Mouse (Mus musculus): ENCODE results near the gene Snx29. TPM values are rescaled to one million over a fixed set of nuclear protein-coding genes. Genes with fewer than 3 reads are reported as not detected.

Snx29 gene
- polyA plus RNA-seq, 1 experiment from 2014 or later: 8.2 TPM

DNA sequence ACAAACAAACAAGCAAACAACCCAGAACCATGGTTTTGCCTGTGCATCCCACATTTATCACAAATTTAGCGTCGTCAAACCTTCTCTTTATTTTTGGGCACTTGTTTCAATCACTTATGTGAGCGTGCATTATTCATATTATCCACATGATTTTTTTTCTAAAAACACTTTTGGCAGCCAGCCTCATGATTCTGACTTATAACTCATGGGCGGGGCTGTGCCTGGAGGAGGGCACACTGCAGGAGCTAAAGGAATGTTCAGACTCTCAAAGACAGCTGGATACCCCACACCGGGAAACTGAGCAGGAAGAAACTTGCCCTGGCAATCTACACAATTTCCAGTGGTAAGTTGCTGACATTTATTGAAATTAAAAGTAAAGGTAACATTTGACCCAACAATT, 455.5 kb downstream of the Snx29 start:
- no peak for ATAC-seq (replicated peaks; ENCODE audit: extremely low read depth, insufficient read depth, low FRiP score)
- no peaks in the 10 kb centered on the region for H3K36me3 ChIP-seq (ENCODE audit: control insufficient read depth, insufficient read depth)
- H3K4me3 ChIP-seq (ENCODE audit: low read length): no peak overlapping the region
- no peak overlapping the region for H3K27ac ChIP-seq (ENCODE audit: low read length)
- no peaks in the 10 kb centered on the region for H3K27me3 ChIP-seq (ENCODE audit: control insufficient read depth, insufficient read depth, low read length)
- H3K9me3 ChIP-seq (replicated peaks; ENCODE audit: control insufficient read depth, low read length): no peaks in the 10 kb centered on the region
- H3K4me2 ChIP-seq (ENCODE audit: low read depth, low read length): no peak overlapping the region
- H3K4me1 ChIP-seq (ENCODE audit: control insufficient read depth, insufficient read depth, low read length): peaks cover 5% of the 10 kb centered on the region
- 69% methylated on average over 5 of the region's 5 CpGs for WGBS
- no peak overlapping the region for H3K9ac ChIP-seq (ENCODE audit: low read length)

- no peak for ATAC-seq (replicated peaks; ENCODE audit: extremely low read depth, insufficient read depth, low FRiP score)
- H3K4me2 ChIP-seq (ENCODE audit: low read depth, low read length): no peak overlapping the region
- H3K4me3 ChIP-seq (ENCODE audit: low read length): no peak overlapping the region
- WGBS: 75% methylated on average over 9 of the region's 9 CpGs
- H3K4me1 ChIP-seq (ENCODE audit: control insufficient read depth, insufficient read depth, low read length): peaks cover 5% of the 10 kb centered on the region
- no peaks in the 10 kb centered on the region for H3K9me3 ChIP-seq (replicated peaks; ENCODE audit: control insufficient read depth, low read length)
- H3K9ac ChIP-seq (ENCODE audit: low read length): no peak overlapping the region
- H3K27ac ChIP-seq (ENCODE audit: low read length): no peak overlapping the region
- no peaks in the 10 kb centered on the region for H3K36me3 ChIP-seq (ENCODE audit: control insufficient read depth, insufficient read depth)
- no peaks in the 10 kb centered on the region for H3K27me3 ChIP-seq (ENCODE audit: control insufficient read depth, insufficient read depth, low read length)
Observed at GRCm38 (mm10) chr16:11778715-11779460, 456.2 kb downstream of the Snx29 start.

GRCm38 (mm10) chr16:11782082-11782481, 459.4 kb downstream of the Snx29 start:
- no peaks in the 10 kb centered on the region for H3K9me3 ChIP-seq (replicated peaks; ENCODE audit: control insufficient read depth, low read length)
- no peak overlapping the region for H3K4me2 ChIP-seq (ENCODE audit: low read depth, low read length)
- no peaks in the 10 kb centered on the region for H3K27me3 ChIP-seq (ENCODE audit: control insufficient read depth, insufficient read depth, low read length)
- WGBS: 13% methylated on average over 2 of the region's 2 CpGs
- no peak overlapping the region for H3K9ac ChIP-seq (ENCODE audit: low read length)
- ATAC-seq (replicated peaks; ENCODE audit: extremely low read depth, insufficient read depth, low FRiP score): no peak
- H3K36me3 ChIP-seq (ENCODE audit: control insufficient read depth, insufficient read depth): no peaks in the 10 kb centered on the region
- no peak overlapping the region for H3K4me3 ChIP-seq (ENCODE audit: low read length)
- no peak overlapping the region for H3K27ac ChIP-seq (ENCODE audit: low read length)
- peaks cover 5% of the 10 kb centered on the region for H3K4me1 ChIP-seq (ENCODE audit: control insufficient read depth, insufficient read depth, low read length)

DNA sequence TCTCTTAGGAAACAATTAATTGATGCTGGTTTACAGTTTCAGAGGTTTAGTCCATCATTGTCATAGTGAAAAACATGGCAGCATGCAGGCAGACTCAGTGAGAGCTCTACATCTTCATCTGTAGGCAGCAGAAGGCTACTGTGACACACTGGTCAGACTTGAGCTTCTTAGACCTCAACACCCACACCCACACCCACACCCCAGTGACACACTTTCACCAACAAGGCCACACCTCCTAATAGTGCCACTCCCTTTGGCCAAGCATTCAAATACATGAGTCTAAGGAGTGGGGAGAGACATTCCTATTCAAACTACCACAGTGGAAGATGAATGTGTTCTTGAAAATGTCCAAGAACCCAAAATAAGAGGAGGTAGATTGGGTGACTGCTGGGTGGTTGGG, 460.6 kb downstream of the Snx29 start:
- no peak for ATAC-seq (replicated peaks; ENCODE audit: extremely low read depth, insufficient read depth, low FRiP score)
- Histone ChIP-seq H3K27ac (ENCODE audit: low read length) (no peak overlapping the region), H3K4me2 (ENCODE audit: low read depth, low read length) (no peak overlapping the region), H3K4me3 (ENCODE audit: low read length) (no peak overlapping the region), H3K9me3 (replicated peaks; ENCODE audit: control insufficient read depth, low read length) (no peaks in the 10 kb centered on the region), H3K9ac (ENCODE audit: low read length) (no peak overlapping the region), H3K4me1 (ENCODE audit: control insufficient read depth, insufficient read depth, low read length) (peaks cover 5% of the 10 kb centered on the region), H3K27me3 (ENCODE audit: control insufficient read depth, insufficient read depth, low read length) (no peaks in the 10 kb centered on the region), H3K36me3 (ENCODE audit: control insufficient read depth, insufficient read depth) (no peaks in the 10 kb centered on the region)

GRCm38 (mm10) chr16:11784354-11784753, 461.6 kb downstream of the Snx29 start:
- Histone ChIP-seq H3K4me2 (ENCODE audit: low read depth, low read length) (no peak overlapping the region), H3K27ac (ENCODE audit: low read length) (no peak overlapping the region), H3K9ac (ENCODE audit: low read length) (no peak overlapping the region), H3K4me1 (ENCODE audit: control insufficient read depth, insufficient read depth, low read length) (peaks cover 5% of the 10 kb centered on the region), H3K27me3 (ENCODE audit: control insufficient read depth, insufficient read depth, low read length) (no peaks in the 10 kb centered on the region), H3K4me3 (ENCODE audit: low read length) (no peak overlapping the region), H3K36me3 (ENCODE audit: control insufficient read depth, insufficient read depth) (no peaks in the 10 kb centered on the region), H3K9me3 (replicated peaks; ENCODE audit: control insufficient read depth, low read length) (no peaks in the 10 kb centered on the region)
- ATAC-seq (replicated peaks; ENCODE audit: extremely low read depth, insufficient read depth, low FRiP score): no peak
- WGBS: 65% methylated on average over 4 of the region's 4 CpGs

DNA sequence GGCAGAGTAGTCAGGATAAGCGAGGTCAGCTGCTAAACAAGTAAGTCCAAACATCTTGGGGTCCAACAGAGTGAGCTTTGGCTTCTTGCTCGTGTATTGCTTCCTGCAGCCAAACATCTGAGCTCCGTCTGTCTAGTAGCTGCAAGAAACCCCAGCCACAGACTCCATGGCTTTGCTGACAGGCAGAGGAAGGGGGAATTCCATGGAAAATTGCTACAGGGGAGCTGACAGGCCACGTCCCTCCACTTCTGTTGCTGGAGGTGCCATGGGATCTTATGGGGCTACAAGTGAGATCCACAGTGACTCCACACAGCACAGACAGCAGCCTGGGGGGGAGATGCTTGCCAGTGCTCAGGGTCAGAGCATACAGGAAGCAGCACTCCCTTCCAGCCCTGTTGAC, 463.1 kb downstream of the Snx29 start:
- H3K27ac ChIP-seq (ENCODE audit: low read length): no peak overlapping the region
- no peak overlapping the region for H3K4me2 ChIP-seq (ENCODE audit: low read depth, low read length)
- WGBS: 54% methylated on average over 4 of the region's 4 CpGs
- no peak overlapping the region for H3K4me3 ChIP-seq (ENCODE audit: low read length)
- no peaks in the 10 kb centered on the region for H3K9me3 ChIP-seq (replicated peaks; ENCODE audit: control insufficient read depth, low read length)
- H3K4me1 ChIP-seq (ENCODE audit: control insufficient read depth, insufficient read depth, low read length): peaks cover 5% of the 10 kb centered on the region
- no peaks in the 10 kb centered on the region for H3K36me3 ChIP-seq (ENCODE audit: control insufficient read depth, insufficient read depth)
- H3K27me3 ChIP-seq (ENCODE audit: control insufficient read depth, insufficient read depth, low read length): no peaks in the 10 kb centered on the region
- no peak overlapping the region for H3K9ac ChIP-seq (ENCODE audit: low read length)
- peak; percentile 14; the same call in 1 of the 2 replicates for ATAC-seq (replicated peaks; ENCODE audit: extremely low read depth, insufficient read depth, low FRiP score)

- H3K27ac ChIP-seq (ENCODE audit: low read length): no peak overlapping the region
- no peak for ATAC-seq (replicated peaks; ENCODE audit: extremely low read depth, insufficient read depth, low FRiP score)
- no peak overlapping the region for H3K4me3 ChIP-seq (ENCODE audit: low read length)
- 84% methylated on average over 3 of the region's 3 CpGs for WGBS
- 0 out of 2 replicates have a peak, but pooled peaks cover 4% of the 10 kb centered on the region for H3K9me3 ChIP-seq (replicated peaks; ENCODE audit: control insufficient read depth, low read length)
- H3K27me3 ChIP-seq (ENCODE audit: control insufficient read depth, insufficient read depth, low read length): no peaks in the 10 kb centered on the region
- H3K9ac ChIP-seq (ENCODE audit: low read length): no peak overlapping the region
- no peaks in the 10 kb centered on the region for H3K4me1 ChIP-seq (ENCODE audit: control insufficient read depth, insufficient read depth, low read length)
- H3K36me3 ChIP-seq (ENCODE audit: control insufficient read depth, insufficient read depth): no peaks in the 10 kb centered on the region
- no peak overlapping the region for H3K4me2 ChIP-seq (ENCODE audit: low read depth, low read length)
Observed at GRCm38 (mm10) chr16:11790476-11790875, 467.8 kb downstream of the Snx29 start.

- Histone ChIP-seq H3K36me3 (ENCODE audit: control insufficient read depth, insufficient read depth) (no peaks in the 10 kb centered on the region), H3K9ac (ENCODE audit: low read length) (no peak overlapping the region), H3K4me1 (ENCODE audit: control insufficient read depth, insufficient read depth, low read length) (0 out of 2 replicates have a peak, but pooled peaks cover 5% of the 10 kb centered on the region), H3K4me3 (ENCODE audit: low read length) (no peak overlapping the region), H3K27me3 (ENCODE audit: control insufficient read depth, insufficient read depth, low read length) (no peaks in the 10 kb centered on the region), H3K27ac (ENCODE audit: low read length) (no peak overlapping the region), H3K9me3 (replicated peaks; ENCODE audit: control insufficient read depth, low read length) (0 out of 2 replicates have a peak, but pooled peaks cover 4% of the 10 kb centered on the region), H3K4me2 (ENCODE audit: low read depth, low read length) (no peak overlapping the region)
- 51% methylated on average over 2 of the region's 2 CpGs for whole genome bisulfite sequencing
- no peak for ATAC-seq (replicated peaks; ENCODE audit: extremely low read depth, insufficient read depth, low FRiP score)
Observed at GRCm38 (mm10) chr16:11793391-11793790, 470.7 kb downstream of the Snx29 start.

DNA sequence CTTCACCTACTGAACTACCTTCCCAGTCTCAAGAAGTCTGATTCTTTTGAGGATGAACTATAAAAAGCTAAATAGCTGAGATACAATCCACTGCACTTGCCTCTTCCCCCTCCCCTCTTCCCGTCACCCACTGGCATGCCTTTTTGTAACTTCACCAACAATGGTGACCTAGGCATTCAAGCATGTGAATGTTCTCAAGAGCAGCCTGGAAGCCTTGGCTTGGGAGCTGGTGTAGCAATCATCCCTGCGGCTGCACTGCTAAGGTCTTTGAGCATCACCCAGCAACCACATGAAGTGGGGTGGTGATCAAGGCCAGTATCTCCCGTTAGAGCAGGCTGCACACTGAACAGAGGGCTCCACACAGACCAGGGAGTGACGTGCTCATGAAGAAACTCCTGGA, 471.9 kb downstream of the Snx29 start:
- no peaks in the 10 kb centered on the region for H3K27me3 ChIP-seq (ENCODE audit: control insufficient read depth, insufficient read depth, low read length)
- no peak overlapping the region for H3K4me3 ChIP-seq (ENCODE audit: low read length)
- H3K9me3 ChIP-seq (replicated peaks; ENCODE audit: control insufficient read depth, low read length): 0 out of 2 replicates have a peak, but pooled peaks cover 4% of the 10 kb centered on the region
- H3K27ac ChIP-seq (ENCODE audit: low read length): no peak overlapping the region
- WGBS: 77% methylated on average over 4 of the region's 4 CpGs
- no peak for ATAC-seq (replicated peaks; ENCODE audit: extremely low read depth, insufficient read depth, low FRiP score)
- no peak overlapping the region for H3K9ac ChIP-seq (ENCODE audit: low read length)
- H3K4me1 ChIP-seq (ENCODE audit: control insufficient read depth, insufficient read depth, low read length): 0 out of 2 replicates have a peak, but pooled peaks cover 5% of the 10 kb centered on the region
- no peak overlapping the region for H3K4me2 ChIP-seq (ENCODE audit: low read depth, low read length)
- H3K36me3 ChIP-seq (ENCODE audit: control insufficient read depth, insufficient read depth): no peaks in the 10 kb centered on the region
